Mouse (Mus musculus) thymus, postnatal 4 days (tissue): ENCODE measurements around the gene Ggact.
A peak's percentile ranks its signal among the peaks of the same experiment; 100 is the strongest.

Source experiments
- DNase-seq: peaks from one replicate; pipeline ENCODE4 v3.0.0; 2021

Ggact gene

GRCm38 (mm10) chr14:122865462-122866129, 48.0 kb downstream of the Ggact start:
- no peak for DNase-seq

DNA sequence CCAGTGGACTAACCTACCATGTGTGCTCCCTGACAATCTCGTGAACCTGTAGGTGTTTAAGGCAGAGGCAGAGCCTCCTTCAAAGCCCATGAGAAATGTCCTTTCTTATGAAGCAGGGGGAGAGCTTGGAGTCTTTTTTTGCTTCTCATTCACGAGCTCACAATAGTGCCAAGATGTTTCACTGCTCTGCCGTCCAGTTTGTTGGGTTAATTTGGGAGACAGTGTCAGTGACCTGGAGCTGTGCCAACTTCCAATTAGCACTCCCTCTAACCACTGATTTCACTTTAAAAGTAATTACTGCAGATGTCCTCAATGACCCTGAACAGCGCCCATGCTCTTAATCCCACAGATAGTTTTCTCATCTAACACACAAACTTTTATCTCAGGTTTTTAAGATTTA, 50.9 kb downstream of the Ggact start:
- DNase-seq, result no peak

- DNase-seq, result no peak
Observed at GRCm38 (mm10) chr14:122859792-122860191, 53.8 kb downstream of the Ggact start.

DNA sequence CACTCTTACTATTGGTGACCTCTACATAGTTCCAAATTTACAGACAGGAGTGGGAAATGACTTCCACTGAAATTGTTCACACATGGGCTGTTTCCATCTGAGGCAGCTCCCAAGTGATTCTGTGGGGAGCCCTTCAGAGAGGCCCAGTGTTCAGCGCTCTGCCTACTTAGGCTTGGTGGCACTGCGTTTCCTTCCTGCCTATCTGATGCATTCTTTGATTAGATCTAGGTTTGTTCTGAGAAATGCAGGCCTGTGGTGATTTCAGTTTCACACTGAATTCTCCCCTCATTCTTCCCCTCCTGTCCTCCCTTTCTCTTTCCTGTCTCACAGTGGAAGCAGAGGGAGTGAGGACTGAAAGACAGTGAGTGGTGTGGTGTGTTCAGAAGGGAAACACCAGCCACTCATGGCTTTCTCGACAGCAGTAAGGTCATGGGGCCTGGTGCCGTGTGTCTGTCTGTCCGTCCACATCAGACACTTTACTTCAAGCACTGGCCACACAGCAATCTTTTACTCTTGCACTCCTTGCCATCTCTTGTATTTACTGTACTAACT, 61.0 kb downstream of the Ggact start:
- peak; percentile 39 for DNase-seq

- no peak for DNase-seq
Observed at GRCm38 (mm10) chr14:122837018-122837417, 76.5 kb downstream of the Ggact start.

- no peak for DNase-seq
Observed at GRCm38 (mm10) chr14:122836221-122836620, 77.3 kb downstream of the Ggact start.

- no peak for DNase-seq
Observed at GRCm38 (mm10) chr14:122835487-122836190, 77.9 kb downstream of the Ggact start.

GRCm38 (mm10) chr14:122834753-122835152, 78.8 kb downstream of the Ggact start:
- DNase-seq, result no peak

GRCm38 (mm10) chr14:122833666-122834065, 79.9 kb downstream of the Ggact start:
- no peak for DNase-seq

DNA sequence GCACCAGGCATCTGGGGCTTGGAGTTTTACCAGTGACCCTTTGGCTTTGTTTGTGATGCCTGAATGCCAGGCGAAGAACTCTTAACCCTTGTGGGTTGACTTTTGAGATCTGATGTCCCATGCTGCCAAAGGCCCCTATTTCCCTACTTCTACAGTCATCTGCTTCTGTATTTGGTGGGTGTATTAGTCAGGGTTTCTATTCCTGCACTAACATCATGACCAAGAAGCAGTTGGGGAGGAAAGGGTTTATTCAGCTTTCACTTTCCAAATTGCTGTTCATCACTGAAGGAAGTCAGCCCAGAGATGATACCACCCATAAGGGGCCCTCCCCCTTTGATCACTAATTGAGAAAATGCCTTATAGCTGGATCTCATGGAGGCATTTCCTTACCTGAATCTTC, 83.1 kb downstream of the Ggact start:
- DNase-seq, result no peak

- DNase-seq, result no peak
Observed at GRCm38 (mm10) chr14:122825464-122825863, 88.1 kb downstream of the Ggact start.

DNA sequence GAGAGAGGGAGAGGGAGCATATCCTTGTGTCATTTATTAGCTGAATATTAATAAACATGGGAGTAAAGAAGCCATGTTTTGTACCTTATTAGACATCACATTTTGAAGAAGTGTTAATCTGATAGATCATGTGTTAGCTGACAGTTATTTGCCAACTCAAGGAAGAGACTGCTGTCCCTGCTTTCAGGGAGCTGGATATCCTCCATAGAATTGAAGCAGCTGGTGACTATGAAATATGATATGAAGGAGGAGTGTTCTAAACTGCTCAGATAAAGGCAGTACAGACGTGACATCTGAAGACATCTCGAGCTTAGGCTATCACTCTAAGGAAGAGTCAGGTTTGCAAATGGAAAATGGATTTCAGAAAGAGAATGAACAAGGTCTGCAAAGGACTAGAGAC, 89.8 kb downstream of the Ggact start:
- DNase-seq, result no peak

- DNase-seq, result no peak
Observed at GRCm38 (mm10) chr14:122821002-122821401, 92.6 kb downstream of the Ggact start.

DNA sequence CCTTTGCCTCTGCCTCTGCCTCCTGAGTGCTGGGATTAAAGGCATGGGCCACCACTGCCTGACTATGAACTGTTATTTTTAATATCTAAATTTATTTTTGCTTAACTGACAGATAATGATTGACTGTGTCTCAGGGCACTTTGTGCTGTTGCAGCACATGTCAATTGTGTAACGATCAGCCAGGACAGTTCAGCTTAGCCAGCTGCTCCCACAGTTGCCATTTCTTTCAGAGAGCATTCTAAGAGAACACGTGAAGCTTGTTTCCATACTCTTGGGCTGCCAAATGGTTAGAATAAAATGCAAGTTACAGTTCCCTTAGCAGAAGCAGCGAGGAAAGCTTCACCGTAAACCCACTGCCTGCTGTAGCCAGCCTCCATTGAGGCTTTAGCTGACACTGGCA, 113.3 kb downstream of the Ggact start:
- DNase-seq, result no peak

DNA sequence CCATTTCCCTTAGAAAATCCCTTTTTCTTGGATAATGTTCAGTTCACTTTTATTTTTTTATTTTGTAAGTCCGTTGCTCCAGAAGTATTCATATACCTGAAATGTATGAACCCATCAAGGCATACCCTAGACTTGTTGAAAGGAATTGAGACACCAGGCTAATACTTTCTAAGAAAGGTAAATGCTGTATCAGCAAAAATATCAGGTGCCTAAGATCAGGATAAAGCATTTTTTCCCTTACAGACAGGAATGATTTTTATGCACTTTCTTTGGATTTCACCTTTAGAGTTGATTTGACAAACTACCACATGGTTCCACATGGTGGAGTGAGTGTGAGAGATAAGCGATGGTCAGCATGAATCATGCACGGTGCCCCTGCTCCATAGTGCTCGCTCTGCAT, 120.2 kb downstream of the Ggact start:
- DNase-seq, result no peak

DNA sequence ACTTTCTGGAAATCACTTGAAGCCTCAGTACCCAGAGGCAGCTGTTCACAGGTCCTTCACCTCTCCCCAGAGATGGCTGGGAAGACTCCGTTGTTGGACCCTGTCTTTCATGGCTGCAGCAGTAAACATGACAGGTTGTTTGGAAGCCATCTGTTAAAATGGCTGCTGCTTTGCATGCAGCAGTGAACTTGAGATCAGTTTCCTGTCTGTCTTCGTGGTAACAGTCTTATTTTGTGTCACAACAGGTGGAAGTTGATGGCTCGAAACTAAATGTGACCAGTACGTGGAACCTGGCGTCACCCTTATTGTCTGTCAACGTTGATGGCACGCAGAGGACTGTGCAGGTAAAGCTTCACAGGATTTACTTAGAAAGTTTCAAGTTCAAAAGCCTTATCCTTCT, 123.4 kb downstream of the Ggact start:
- no peak for DNase-seq

GRCm38 (mm10) chr14:122788199-122788598, 125.4 kb downstream of the Ggact start:
- DNase-seq, result no peak

DNA sequence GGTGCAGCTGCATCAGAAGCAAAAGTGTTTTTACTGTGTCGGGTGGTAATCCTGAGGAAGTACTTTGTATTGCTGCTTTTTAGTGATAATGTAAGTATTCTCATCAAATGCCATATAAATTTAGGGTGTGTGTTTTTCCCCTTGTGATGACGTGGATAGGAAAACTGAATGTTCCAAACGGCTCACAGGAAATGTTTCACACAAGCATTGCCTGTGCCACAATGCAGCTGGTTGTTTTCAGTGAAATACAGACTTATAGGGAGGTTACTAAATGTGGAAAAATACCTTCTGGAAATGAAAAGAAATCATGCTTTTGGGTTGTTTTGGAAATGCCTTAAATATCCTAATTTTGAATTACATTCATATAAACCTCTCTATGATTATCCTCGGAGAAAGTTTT, 128.9 kb downstream of the Ggact start:
- DNase-seq, result no peak

GRCm38 (mm10) chr14:122766448-122766847, 147.1 kb downstream of the Ggact start:
- DNase-seq, result no peak
